Mouse (Mus musculus) MN1 (cell line): ENCODE measurements around the gene Fnbp1l.
A peak's percentile ranks its signal among the peaks of the same experiment; 100 is the strongest.

ENCODE experiments used
- DNase-seq: peaks from one replicate; pipeline ENCODE4 v3.0.0-alpha.2; 2016; ENCODE audit warnings: low spot score

Fnbp1l gene

GRCm38 (mm10) chr3:122521294-122521693 lies 98.2 kb downstream of the Fnbp1l start:
- DNase-seq, result peak; percentile 31

DNA sequence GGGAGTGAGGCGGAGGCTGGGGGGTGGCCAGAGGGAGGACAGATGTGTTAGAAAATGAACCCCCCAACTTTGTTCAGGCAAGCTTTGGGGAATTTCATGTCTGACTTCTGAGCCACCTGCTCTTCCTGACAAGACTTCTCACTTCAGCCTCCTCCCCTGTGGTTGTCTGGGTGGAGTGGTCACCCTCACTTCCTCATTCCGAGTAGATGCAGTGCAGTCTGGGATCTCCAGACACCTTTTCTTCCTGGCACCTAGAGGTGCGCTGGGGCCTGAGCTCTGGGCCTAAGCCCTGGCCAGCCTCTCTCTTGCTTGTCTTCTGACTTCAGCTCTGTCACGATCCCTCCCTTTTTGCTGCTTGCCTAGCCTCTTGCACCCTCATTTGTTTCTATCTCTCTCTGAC lies 98.6 kb downstream of the Fnbp1l start:
- no peak for DNase-seq

DNA sequence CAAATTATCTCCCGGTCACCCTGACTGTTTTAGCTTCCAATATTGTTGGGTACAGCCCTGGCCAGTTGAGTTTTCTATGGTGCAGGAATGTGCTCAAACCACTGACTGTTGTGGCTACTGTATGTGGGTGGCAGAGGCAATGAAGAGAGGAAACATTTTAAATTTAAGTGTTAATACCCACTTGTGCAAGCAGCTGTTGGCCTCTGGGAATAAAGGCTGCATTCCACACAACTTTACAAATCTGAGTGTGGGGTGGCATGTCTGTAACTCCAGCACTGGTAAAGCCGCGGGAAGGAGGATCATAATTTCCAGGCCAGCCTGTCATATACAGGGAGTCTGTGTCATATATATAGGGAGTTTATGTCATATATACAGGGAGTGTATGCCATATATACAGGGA lies 99.2 kb downstream of the Fnbp1l start:
- DNase-seq, result no peak

DNA sequence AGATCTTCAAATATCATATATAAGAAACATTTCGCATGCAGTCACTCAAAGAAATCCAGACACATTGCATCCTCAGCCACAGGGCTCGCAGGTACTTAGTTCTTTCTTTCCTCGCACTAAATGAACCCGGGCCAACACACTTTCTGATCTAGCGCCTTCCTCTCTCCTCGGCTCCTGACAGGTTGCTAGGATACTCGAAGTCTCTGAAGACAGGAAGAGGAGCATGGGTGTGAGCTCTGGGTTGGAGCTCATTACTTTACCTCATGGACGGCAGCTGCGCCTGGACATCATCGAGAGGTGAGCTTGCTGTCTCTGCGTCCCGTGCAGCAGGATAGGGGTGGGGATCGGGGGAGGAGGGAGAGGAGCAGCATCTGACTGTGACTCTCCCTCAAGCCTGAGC lies 100.4 kb downstream of the Fnbp1l start:
- DNase-seq, result peak; percentile 43

DNA sequence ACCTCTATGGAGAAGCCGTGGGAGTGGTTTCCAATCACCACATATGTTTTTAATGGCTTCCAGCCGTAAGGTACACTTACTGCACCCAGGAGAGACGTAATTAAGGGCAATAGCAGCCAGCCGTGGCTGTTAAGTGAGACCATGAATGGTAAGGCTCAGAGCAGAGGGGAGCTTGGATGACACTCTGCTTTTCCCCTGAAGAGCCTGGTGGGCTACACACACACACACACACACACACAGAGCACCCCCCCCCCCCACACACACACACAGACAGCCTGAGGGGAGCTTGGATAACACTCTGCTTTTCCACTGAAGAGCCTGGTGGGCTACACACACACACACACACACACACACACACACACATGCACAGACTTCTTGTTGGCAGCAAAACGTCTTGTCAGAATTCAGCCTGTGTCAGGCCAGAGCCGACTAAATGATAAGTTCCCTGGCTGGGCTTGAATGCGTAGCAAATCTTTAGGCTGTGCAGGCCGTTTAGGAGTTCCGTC lies 101.2 kb downstream of the Fnbp1l start:
- DNase-seq, result no peak

DNA sequence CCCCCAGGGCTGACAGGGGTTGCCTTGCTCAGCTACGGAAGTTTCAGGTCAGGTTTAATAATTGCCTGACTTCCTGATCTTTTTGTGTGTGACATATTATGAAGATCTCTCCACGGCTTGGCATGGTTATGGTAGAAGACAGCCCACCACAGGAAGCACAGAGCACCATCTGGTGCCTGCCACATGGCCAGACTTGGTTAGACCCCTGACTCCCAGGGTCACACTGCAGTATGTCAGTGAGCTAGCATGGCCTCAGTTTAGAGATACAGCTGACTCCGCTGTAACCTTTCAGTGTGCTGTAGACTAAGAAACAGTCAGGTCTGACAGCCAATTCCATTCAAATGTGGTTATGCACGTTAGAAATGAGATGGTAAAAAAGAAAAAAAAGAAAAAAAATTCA lies 101.8 kb downstream of the Fnbp1l start:
- DNase-seq, result no peak

DNA sequence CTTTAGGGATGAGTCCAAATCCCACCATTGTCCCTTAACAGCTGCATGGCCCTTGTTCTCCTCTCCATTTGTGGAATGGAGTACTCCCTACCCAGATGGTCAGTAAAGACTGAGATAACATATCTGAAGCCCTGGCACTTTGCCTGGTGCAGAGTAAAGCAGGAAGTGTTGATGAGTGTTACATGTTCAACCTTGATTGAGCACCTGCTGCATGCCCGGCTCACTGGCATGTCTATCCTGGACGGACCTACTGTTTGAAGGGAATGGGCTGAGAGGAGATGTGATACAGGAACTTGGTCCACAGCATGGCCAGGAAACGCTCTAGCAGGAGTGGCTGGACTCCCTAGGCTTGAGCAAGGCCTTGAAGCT lies 103.2 kb downstream of the Fnbp1l start:
- no peak for DNase-seq

DNA sequence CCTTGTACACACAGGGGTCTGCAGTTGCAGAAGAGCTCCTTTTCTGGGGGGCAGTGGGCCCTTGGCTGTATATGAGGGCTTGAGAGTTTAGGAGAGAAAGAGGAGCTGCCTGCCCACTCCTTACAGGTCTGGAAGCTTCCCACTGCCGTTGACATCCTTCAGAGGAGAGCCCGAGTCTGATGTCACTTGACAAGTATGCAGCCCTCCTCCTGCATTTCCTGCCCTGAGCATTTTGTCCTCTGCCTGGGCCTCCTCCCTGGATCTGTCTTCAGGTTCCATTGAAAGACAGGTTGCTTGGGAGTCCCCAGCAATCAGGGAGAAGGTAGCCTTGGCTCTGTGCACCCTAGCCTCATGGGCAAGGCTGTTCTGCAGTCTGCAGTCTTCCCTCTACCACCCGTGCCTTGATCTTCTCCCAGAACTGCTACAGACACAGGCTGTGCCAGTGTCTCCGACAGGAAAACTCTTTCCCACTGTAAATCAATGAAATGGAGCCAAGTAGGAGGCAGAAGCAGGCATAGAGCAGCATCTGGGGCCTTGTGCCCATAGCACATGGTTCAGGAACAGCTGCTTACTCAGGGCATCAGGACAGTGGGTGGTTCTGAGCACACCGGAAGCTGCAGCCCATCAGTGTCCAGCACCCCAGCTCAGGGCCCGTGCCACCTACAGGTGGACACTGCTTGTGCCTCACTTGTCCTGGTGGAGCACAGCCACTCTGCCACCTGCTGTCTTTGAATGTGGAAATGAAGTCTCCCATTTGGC lies 103.8 kb downstream of the Fnbp1l start:
- no peak for DNase-seq

DNA sequence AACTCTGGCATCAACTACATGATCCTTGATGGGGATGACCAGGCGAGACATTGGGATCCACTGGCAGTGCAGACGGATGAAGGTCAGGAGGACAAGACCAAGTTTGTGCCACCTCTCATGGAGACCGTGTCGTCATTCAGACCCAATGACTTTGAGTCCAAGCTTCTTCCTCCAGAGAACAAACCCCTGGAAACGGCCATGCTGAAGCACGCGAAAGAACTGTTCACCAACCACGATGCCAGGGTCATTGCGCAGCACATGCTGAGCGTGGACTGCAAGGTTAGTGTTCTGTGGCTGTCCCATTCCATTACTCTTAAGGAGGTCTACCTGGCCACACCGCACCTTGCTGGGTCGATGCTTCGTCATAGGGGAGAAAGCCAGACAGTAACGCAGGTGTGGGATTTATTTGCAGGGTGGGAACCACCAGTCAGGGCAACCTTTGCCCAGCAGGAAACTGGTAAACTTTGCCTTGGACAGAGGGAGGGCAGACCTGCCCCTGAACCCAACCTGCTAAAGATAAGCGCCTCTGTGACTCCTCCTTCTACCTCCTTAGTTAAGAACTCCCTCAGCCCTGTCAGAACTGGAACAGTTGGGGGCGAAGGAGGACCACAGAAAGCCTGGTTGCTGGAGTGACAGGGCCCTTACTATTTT lies 106.7 kb downstream of the Fnbp1l start:
- DNase-seq, result no peak

DNA sequence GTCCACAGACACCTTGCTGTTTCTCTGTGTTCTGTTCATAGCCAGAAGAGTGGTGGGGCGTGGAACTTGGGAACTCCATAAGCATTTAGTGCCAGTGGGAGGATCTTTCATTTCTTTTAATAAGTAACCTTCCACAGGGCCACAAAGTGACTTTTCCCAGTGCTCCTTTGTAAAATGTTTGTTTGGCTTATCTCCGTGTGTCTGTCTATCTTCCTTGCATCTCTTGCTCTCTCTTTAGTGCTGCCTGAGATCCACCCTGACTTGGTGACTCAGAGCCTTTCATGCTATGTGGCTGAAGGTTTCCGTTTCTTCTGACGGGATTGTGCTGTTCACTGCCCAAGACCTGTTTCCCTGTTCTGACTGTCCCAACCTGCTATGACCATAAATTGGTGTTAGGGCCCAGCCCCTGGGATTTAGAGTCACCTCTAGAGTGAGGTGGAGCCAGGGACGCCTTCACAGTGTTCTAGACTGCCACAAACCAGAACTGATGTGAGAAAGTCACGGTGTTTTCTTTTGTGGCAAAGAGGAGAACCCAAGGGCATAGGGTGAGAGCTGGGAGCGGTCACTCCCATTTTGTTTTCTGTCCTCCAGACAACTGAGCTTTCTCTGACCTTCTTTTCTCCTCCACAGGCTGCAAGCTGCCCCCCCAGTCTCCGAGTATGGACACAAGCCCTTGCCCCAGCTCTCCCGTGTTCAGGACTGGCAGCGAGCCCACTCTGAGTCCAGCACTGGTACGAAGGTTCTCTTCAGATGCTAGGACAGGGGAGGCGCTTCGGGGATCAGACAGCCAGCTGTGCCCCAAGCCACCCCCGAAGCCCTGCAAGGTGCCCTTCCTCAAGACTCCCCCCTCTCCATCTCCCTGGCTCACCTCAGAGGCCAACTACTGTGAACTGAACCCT lies 107.5 kb downstream of the Fnbp1l start:
- no peak for DNase-seq

GRCm38 (mm10) chr3:122510932-122511331 lies 108.6 kb downstream of the Fnbp1l start:
- DNase-seq, result no peak

DNA sequence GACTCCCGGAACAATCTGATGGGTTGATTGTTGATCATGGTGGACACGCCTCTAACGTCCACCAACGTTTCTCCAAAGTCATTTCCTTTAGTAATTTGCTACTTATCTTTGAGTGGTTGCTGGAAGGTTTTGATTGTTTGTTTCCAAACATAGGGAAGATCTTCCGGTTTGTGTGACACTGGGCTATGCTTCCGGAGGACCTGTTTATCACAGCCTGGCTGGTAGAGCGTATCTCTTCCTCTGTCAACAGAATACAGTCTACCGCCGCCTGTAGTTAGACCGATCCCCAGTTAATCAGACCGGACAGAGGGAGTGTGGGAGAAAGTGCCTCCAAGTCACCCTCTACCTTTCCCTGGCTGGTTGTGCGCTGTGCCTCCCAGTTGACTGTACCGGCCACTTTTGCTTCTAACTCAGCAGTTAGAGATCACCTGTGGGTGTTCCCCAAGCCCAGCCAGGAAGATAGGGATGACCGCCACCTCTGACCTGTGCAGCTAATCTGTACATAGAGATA lies 109.2 kb downstream of the Fnbp1l start:
- no peak for DNase-seq

DNA sequence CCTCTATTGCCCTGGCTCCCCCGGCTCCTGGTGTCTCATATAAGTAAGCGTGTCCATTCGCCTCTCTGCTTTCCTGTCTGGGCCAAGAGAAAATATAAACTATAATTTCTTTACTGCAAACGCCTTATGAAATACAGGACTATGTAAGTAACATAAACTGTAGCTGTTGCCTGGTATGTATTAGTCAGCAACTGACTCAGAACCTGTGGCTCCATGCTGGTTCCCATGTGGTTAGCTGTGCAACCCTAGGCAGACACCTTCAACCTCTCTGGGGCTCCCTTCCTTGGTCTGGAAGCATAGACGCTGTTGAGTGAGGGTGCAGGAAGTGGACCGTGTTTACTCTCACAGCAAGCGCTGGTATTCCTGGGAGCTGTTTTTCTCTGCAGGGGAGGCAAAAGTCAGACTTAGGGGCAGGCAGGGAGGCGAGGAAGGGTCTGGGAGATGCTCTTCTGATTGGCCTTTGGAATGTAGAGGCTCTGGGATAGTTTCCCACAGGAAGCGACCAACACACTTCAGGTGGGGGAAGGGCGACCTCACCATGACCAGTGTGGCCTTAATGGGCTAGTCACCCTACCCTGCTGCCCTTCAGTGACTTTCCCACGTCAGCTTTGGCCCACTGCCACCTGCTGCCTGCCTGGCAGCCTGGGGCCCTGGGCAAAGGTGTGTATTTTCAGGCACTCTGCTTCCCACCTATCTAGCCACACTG lies 109.8 kb downstream of the Fnbp1l start:
- no peak for DNase-seq

DNA sequence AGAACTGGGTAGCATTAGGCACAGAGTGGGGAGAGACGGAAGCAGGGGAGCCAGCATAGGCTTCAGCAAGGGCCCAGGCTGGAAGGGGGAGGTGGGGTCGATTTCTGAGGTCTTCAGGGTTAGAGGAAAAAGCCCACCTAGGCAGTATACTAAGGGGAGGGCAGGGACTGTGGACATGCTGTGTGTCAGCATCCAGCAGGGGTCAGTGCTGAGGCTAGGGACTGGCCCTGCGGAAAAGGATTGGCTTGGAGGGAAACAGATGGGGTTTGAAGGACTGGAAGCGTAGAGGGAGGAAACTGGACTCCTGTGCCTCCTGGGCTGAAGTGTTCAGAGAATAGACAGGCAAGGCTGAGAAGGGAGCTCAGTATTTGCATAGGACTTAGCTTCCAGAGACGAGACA lies 110.4 kb downstream of the Fnbp1l start:
- DNase-seq, result peak; percentile 39

GRCm38 (mm10) chr3:122507826-122508225 lies 111.7 kb downstream of the Fnbp1l start:
- no peak for DNase-seq

DNA sequence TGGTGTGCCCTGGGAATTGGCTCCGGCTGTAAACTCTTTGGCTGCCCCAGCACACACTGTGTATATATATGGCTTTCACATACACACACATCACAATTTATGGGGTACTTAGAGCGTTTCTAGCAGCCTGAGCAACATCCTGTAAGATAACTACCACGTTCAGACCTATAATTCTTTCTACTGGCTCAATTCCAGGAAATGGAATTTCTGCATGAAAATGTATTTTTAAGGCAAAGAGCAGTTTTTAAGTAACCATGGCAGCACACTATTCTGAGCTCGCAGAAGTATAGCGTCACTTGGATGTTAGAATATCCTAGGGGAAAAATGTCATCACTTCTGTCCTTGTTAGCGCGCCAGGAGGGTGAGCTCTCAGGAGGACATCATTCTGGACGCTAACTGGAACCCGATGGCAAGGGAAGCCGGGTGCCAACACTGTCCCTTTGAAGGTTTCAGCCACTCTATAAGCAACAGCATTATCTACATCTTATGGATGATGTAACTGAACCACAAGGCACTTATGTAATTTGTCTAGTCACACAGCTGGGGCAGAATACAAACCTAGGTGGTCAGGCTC lies 113.1 kb downstream of the Fnbp1l start:
- no peak for DNase-seq

DNA sequence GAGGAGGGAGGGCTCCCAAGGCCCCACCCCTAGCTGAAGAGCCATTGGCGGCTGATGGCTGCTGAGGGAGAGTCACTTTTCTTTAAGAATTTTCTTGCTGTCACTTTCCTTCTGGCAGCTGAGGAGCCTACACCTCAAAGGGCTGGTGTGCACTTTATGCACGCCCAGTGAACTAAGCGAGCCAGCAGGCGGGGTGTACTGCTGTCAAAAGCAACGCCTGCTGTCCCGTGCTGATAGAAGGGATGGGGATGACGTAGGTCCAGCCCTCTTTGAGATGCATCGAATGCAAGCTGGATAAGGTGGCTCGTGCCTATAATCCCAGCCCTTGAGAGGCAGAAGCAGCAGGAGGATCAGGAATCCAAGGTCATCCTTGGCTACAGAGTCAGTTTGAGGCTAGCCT lies 118.6 kb downstream of the Fnbp1l start:
- DNase-seq, result no peak

GRCm38 (mm10) chr3:122499647-122500046 lies 119.9 kb downstream of the Fnbp1l start:
- DNase-seq, result peak; percentile 47

- DNase-seq, result no peak
These were observed 121.0 kb downstream of the Fnbp1l start for GRCm38 (mm10) chr3:122498528-122498927.

DNA sequence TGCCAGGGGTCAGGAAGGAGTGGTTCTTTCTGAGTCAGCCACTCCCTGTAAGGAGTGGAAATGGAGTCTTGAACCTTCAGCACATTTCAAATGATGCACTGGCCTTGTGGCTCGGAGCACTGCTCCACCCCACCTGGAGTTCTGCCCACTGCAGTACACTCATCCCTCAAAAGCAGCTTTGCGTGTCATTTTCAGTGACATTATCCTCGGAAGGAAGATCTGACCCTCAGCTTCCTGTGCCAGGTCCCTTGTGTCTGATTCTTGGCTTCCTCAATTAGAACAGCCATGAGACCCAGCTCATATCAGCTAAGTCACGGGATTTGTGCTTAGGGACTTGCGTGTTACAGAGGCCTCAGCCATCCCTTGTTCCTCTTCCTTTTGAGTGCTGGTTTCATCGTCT lies 121.6 kb downstream of the Fnbp1l start:
- no peak for DNase-seq

DNA sequence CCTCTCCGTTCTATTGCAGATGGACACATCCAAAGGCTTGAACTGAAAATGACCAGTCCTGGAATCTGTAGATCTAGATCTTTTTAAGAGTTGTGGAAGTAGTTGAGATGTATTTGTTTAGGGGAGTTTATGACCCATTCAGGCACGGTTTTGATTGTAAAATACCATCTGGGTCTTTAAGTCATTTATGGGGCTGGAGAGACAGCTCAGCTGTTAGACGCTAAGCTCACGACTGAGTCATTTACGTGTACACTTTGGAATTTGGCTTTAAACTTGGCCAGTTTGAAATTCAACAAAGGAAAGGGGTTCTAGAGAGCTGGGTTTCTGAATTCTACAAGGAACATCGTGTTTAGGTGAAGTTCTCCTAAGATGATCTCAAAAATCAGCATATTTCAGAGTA lies 124.8 kb downstream of the Fnbp1l start:
- DNase-seq, result no peak
